Mouse (Mus musculus) ES-E14 (cell line): ENCODE measurements around the gene Cort. TPM values are rescaled to one million over a fixed set of nuclear protein-coding genes. Genes with fewer than 3 reads are reported as not detected.

Experiments used
- DNase-seq: peaks from one replicate; pipeline ENCODE4 v3.0.0-alpha.2; 2013; ENCODE audit warnings: low read depth, low spot score
- H3K27ac ChIP-seq: 2 replicates; pipeline ENCODE4 v1.5.1; 2012; ENCODE audit warnings: low read depth, mild to moderate bottlenecking, low read length, moderate library complexity, mixed read lengths; ENCODE audit not compliant: poor library complexity, insufficient read depth, severe bottlenecking
- H3K36me3 ChIP-seq: 2 replicates; pipeline ENCODE4 v1.6.1; 2012; ENCODE audit warnings: mild to moderate bottlenecking, low read length, moderate library complexity, mixed read lengths; ENCODE audit not compliant: control insufficient read depth, poor library complexity, insufficient read depth, severe bottlenecking
- H3K4me1 ChIP-seq, 2 experiments: fragments of 150-350 bp in 1 of 2; sonication (generic) in 1 of 2; 2 replicates each; pipeline ENCODE4 v1.6.1; 2012; ENCODE audit warnings: low read length in 2 of 2, mild to moderate bottlenecking in 1 of 2, mixed read lengths in 1 of 2; ENCODE audit not compliant: control insufficient read depth in 2 of 2, insufficient read depth in 2 of 2, poor library complexity in 1 of 2
- H3K4me3 ChIP-seq, 2 experiments: fragments of 150-350 bp in 1 of 2; sonication (generic) in 1 of 2; 2 replicates each; pipeline ENCODE4 v1.5.1; 2012; ENCODE audit warnings: low read length in 2 of 2, low read depth in 1 of 2, mild to moderate bottlenecking in 1 of 2, mixed read lengths in 1 of 2; ENCODE audit not compliant: insufficient read depth in 1 of 2, poor library complexity in 1 of 2, severe bottlenecking in 1 of 2
- H3K9ac ChIP-seq: 2 replicates; pipeline ENCODE4 v1.6.1; 2012; ENCODE audit warnings: low read depth, mild to moderate bottlenecking, low read length, mixed read lengths; ENCODE audit not compliant: poor library complexity, insufficient read depth, severe bottlenecking
- H3K9me3 ChIP-seq: fragments of 150-350 bp; sonication (generic); 2 replicates; pipeline ENCODE4 v1.6.1; 2012; ENCODE audit warnings: low read depth, mild to moderate bottlenecking, low read length; ENCODE audit not compliant: control insufficient read depth, insufficient read depth
- CHD2 ChIP-seq: IDR thresholded peaks from 2 replicates; pipeline ENCODE4 v1.6.1; 2014; ENCODE audit warnings: mild to moderate bottlenecking, low read depth, low read length, inconsistent platforms
- HCFC1 ChIP-seq: IDR thresholded peaks from 2 replicates; pipeline ENCODE4 v1.6.1; 2012; ENCODE audit warnings: low read length, inconsistent platforms, borderline replicate concordance; ENCODE audit not compliant: insufficient read depth
- MAFK ChIP-seq: IDR thresholded peaks from 2 replicates; pipeline ENCODE4 v1.6.1; 2014; ENCODE audit warnings: mild to moderate bottlenecking, low read depth, low read length, inconsistent platforms; ENCODE audit not compliant: insufficient read depth
- ZC3H11A ChIP-seq: IDR thresholded peaks from 2 replicates; pipeline ENCODE4 v1.6.1; 2012; ENCODE audit warnings: low read depth, mild to moderate bottlenecking, inconsistent platforms, low read length, borderline replicate concordance
- ZNF384 ChIP-seq: IDR thresholded peaks from 2 replicates; pipeline ENCODE4 v1.6.1; 2012; ENCODE audit warnings: low read depth, low read length, inconsistent platforms
- in situ Hi-C, 2 experiments: fragments of 600-800 bp; cut with MboI; formaldehyde crosslinking; loops; one replicate each; pipeline ENCODE4 v1.15.1; 2025; ENCODE audit warnings: low sequenced_read_pairs in 2 of 2, inconsistent platforms in 1 of 2; ENCODE audit not compliant: unreplicated experiment in 2 of 2
- total RNA-seq: library from RNA; depleted of rRNA; stranded (reverse); fragments of 300-350 nt; gene quantifications from 2 replicates; pipeline ENCODE4 v1.2.3, GENCODE M21; 2012

The Cort gene
- total RNA-seq, 1 experiment = 1.7 TPM

DNA sequence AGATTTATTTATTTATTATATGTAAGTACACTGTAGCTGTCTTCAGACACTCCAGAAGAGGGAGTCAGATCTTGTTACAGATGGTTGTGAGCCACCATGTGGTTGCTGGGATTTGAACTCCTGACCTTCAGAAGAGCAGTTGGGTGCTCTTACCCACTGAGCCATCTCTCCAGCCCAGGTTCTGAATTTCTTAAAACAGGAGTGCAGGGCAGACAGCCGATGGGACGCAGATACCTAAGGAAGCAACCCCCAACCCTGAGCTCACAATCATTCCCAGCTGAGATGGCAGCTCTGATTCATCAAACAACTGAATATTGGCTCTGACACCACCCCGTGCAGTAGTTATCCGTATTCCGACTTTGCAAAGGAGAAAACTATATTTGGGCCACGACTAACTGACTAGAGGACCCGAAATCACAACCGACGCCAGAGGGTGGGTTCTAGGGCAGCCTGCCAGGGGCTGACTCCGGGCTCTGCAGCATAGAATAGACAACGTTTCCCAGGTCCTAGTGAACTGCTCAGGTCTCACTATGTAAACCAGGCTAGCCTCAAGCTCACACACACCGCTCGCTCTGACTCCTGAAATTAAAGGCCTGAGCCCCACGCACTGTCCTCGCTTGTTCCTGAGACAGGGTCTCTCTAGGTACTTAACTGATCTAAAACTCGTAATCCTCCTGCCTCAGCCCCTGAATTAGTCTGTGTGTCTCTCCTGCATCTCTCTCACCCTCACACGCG is 9.7 kb upstream of the Cort start:
- Histone ChIP-seq H3K9ac (peak overlapping the region; percentile 92), H3K4me1 (peaks cover 2 to 10% of the 10 kb centered on the region in 2 experiments; a peak in 2 of 4 replicates), H3K9me3 (no peaks in the 10 kb centered on the region), H3K27ac (no peak overlapping the region), H3K4me3 (peak overlapping the region; percentile 74 to 92), H3K36me3 (peaks cover 8% of the 10 kb centered on the region)
- DNase-seq = no peak
- in situ Hi-C loops = no loop called here
- no peak for TF ChIP-seq CHD2
- TF ChIP-seq ZC3H11A = no peak
- TF ChIP-seq ZNF384 = no peak
- TF ChIP-seq HCFC1 = no peak
- no peak for TF ChIP-seq MAFK

- TF ChIP-seq MAFK (no peak), CHD2 (no peak), ZC3H11A (no peak), HCFC1 (no peak), ZNF384 (no peak)
- Histone ChIP-seq H3K9me3 (no peaks in the 10 kb centered on the region), H3K9ac (no peak overlapping the region), H3K36me3 (peaks cover 24% of the 10 kb centered on the region), H3K4me3 (no peak overlapping the region), H3K27ac (no peak overlapping the region), H3K4me1 (peaks cover 2 to 12% of the 10 kb centered on the region in 2 experiments; a peak in 2 of 4 replicates)
- in situ Hi-C loops = no loop called here
- DNase-seq = no peak
These were observed 6.8 kb upstream of the Cort start for GRCm38 (mm10) chr4:149133395-149133794.

DNA sequence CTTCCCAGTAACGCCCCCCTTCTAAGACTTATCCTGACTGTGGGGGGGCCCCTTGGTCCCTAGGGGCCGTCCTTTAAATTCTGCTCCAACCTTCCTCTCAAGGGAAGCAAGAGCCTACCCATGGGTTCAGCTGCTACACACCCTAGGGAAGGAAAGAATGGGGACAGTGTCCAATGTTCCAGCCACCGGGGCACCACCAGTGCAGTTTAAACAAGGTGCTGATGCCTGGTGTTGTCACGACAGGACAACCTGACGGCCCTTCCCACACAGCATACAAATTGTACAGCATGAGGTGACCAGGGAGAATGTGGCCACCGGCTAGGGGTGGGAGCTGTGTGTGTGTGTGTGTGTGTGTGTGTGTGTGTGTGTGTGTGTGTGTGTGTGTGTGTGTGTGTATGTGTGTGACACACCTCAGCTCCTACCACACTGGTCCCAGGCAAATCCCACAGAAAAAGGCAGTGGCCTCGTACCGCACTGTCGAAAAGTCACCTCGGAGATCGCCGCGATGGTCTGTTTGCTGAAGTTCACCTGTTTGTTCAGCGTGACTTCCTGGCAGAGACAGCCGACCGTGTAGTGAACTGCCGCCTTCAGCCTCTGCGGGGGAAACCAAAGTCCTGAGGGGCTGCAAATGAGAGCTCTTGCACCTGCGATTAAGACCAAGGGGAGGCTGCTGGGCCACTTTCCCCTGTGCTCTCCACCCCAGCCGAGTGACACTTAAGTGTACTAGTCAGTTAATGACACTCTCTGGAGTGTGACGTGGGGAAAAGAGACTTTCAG is 5.4 kb upstream of the Cort start:
- Histone ChIP-seq H3K27ac (no peak overlapping the region), H3K4me3 (no peak overlapping the region), H3K9ac (no peak overlapping the region), H3K4me1 (peaks cover 2 to 15% of the 10 kb centered on the region in 2 experiments; a peak in 2 of 4 replicates), H3K9me3 (no peaks in the 10 kb centered on the region), H3K36me3 (peaks cover 31% of the 10 kb centered on the region)
- in situ Hi-C loops = no loop called here
- DNase-seq = no peak
- TF ChIP-seq ZC3H11A (no peak), MAFK (no peak), CHD2 (no peak), HCFC1 (no peak), ZNF384 (no peak)

DNA sequence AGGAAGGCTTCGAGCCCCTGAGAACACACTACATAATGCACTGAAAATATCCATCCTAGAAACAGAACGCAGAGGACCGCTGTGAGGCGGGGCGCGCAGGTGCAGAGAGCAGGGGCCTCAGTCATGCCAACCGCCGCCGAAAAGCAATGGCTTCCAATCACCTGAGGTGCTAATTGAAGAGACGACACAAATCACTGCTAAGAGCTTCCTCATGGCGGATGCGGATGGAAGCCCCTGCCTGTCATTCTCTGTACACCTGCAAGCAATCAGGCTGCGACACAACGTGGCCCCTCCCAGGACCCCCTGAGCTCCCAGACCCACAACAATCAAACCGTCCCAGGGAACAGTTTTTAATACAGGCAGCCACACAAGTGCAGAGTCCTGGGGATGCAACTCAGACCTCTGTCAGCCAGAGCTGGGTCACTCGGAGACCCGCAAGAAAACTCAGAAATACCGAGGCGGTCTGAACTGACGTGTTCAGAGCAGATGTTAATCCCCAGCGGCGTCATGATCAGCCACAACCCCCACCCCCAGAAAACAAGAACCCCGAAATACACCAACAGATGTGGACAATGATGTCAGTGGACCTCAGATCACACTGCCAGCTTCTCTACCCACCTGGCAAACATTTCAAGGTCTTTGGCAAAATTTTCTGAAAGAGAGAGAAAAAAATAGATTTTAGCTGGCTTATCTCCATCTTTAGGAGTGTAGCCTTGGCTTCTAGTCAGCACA is 4.6 kb upstream of the Cort start:
- Histone ChIP-seq H3K27ac (no peak overlapping the region), H3K9ac (no peak overlapping the region; the same call in 1 of the 2 replicates), H3K4me1 (peaks cover 3 to 19% of the 10 kb centered on the region in 2 experiments; a peak in 2 of 4 replicates), H3K36me3 (peaks cover 34% of the 10 kb centered on the region), H3K4me3 (no peak overlapping the region), H3K9me3 (no peaks in the 10 kb centered on the region)
- TF ChIP-seq ZC3H11A (no peak), HCFC1 (no peak), MAFK (no peak), CHD2 (no peak), ZNF384 (no peak)
- DNase-seq = no peak
- in situ Hi-C loops = no loop called here
